Mouse (Mus musculus): ENCODE results near the gene Klf4. TPM values are rescaled to one million over a fixed set of nuclear protein-coding genes. Genes with fewer than 3 reads are reported as not detected.

The Klf4 gene
- total RNA-seq (2022): 10 to 100 TPM; 21.7 to 39.9 (median 27.1) TPM

- peak; percentile 89 for DNase-seq (ENCODE audit: low spot score)
Measured at GRCm38 (mm10) chr4:55532407-55533195, at the start of gene Klf4. Gene Klf4, minus strand, starts transcription at chr4:55532466.

- no peak for DNase-seq (ENCODE audit: low spot score)
Measured at GRCm38 (mm10) chr4:55571432-55571831, 39.2 kb upstream of the Klf4 start.

- peak; percentile 50 for DNase-seq (ENCODE audit: low spot score)
Measured at GRCm38 (mm10) chr4:55567986-55568385, 35.7 kb upstream of the Klf4 start.

GRCm38 (mm10) chr4:55567575-55567974, 35.3 kb upstream of the Klf4 start:
- DNase-seq (ENCODE audit: low spot score): no peak

GRCm38 (mm10) chr4:55564317-55564716, 32.1 kb upstream of the Klf4 start:
- DNase-seq (ENCODE audit: low spot score): no peak

- DNase-seq (ENCODE audit: low spot score): no peak
Measured at GRCm38 (mm10) chr4:55563050-55563449, 30.8 kb upstream of the Klf4 start.

GRCm38 (mm10) chr4:55562062-55562461, 29.8 kb upstream of the Klf4 start:
- DNase-seq (ENCODE audit: low spot score): no peak

GRCm38 (mm10) chr4:55546869-55547268, 14.6 kb upstream of the Klf4 start:
- DNase-seq (ENCODE audit: low spot score): no peak

- DNase-seq (ENCODE audit: low spot score): no peak
Measured at GRCm38 (mm10) chr4:55542753-55543152, 10.5 kb upstream of the Klf4 start.

GRCm38 (mm10) chr4:55541654-55542053, 9.4 kb upstream of the Klf4 start:
- no peak for DNase-seq (ENCODE audit: low spot score)

- no peak for DNase-seq (ENCODE audit: low spot score)
Measured at GRCm38 (mm10) chr4:55541221-55541620, 9.0 kb upstream of the Klf4 start.

- DNase-seq (ENCODE audit: low spot score): no peak
Measured at GRCm38 (mm10) chr4:55535012-55535411, 2.7 kb upstream of the Klf4 start.

- DNase-seq (ENCODE audit: low spot score): no peak
Measured at GRCm38 (mm10) chr4:55534510-55534909, 2.2 kb upstream of the Klf4 start.

- DNase-seq (ENCODE audit: low spot score): peak; percentile 38
Measured at GRCm38 (mm10) chr4:55533803-55534254, 1.6 kb upstream of the Klf4 start.

GRCm38 (mm10) chr4:55533196-55533802, 1.0 kb upstream of the Klf4 start:
- DNase-seq (ENCODE audit: low spot score): peak; percentile 52

- no peak for DNase-seq (ENCODE audit: low spot score)
Measured at GRCm38 (mm10) chr4:55531856-55532406, 335 bp downstream of the Klf4 start.

GRCm38 (mm10) chr4:55531096-55531855, 990 bp downstream of the Klf4 start:
- DNase-seq (ENCODE audit: low spot score): peak; percentile 42

GRCm38 (mm10) chr4:55530731-55531095, 1.6 kb downstream of the Klf4 start:
- DNase-seq (ENCODE audit: low spot score): no peak

GRCm38 (mm10) chr4:55530236-55530635, 2.0 kb downstream of the Klf4 start:
- peak; percentile 72 for DNase-seq (ENCODE audit: low spot score)

- DNase-seq (ENCODE audit: low spot score): no peak
Measured at GRCm38 (mm10) chr4:55528404-55528803, 3.9 kb downstream of the Klf4 start.

GRCm38 (mm10) chr4:55527931-55528330, 4.3 kb downstream of the Klf4 start:
- no peak for DNase-seq (ENCODE audit: low spot score)
